Mouse (Mus musculus) liver, embryonic 16.5 days (tissue): ENCODE measurements at regions not wholly inside any gene's neighbourhood (a gene's known extent, or its start where the extent isn't known, plus 50 kb on each side); places are given as distances from the start of the nearest gene placed in this dataset.

ENCODE experiments used
- ATAC-seq: fragments of 200-750 bp; cut with Nextera tagmentation; 2 replicates; pipeline ENCODE4 v1.8.0; 2017; ENCODE audit warnings: low read depth, mild to moderate bottlenecking, moderate number of reproducible peaks, moderate library complexity
- H3K27ac ChIP-seq: fragments of 300-500 bp; sonication (generic); 2 replicates; pipeline ENCODE4 v1.5.1; 2014; ENCODE audit warnings: mild to moderate bottlenecking, low read length
- H3K27me3 ChIP-seq: fragments of 300-500 bp; sonication (generic); 2 replicates; pipeline ENCODE4 v1.6.1; 2014; ENCODE audit warnings: low read depth, low read length, mixed read lengths; ENCODE audit not compliant: control insufficient read depth, insufficient read depth
- H3K36me3 ChIP-seq: fragments of 300-500 bp; sonication (generic); 2 replicates; pipeline ENCODE4 v1.6.1; 2014; ENCODE audit warnings: mild to moderate bottlenecking; ENCODE audit not compliant: control insufficient read depth, insufficient read depth
- H3K4me1 ChIP-seq: fragments of 300-500 bp; sonication (generic); 2 replicates; pipeline ENCODE4 v1.6.1; 2014; ENCODE audit warnings: low read depth, low read length, mixed read lengths; ENCODE audit not compliant: control insufficient read depth
- H3K4me2 ChIP-seq: fragments of 300-500 bp; sonication (generic); 2 replicates; pipeline ENCODE4 v1.6.1; 2014; ENCODE audit warnings: low read depth, low read length, mixed read lengths
- H3K4me3 ChIP-seq: fragments of 300-500 bp; sonication (generic); 2 replicates; pipeline ENCODE4 v1.5.1; 2014; ENCODE audit warnings: low read depth, mild to moderate bottlenecking, low read length
- H3K9ac ChIP-seq: fragments of 300-500 bp; sonication (generic); 2 replicates; pipeline ENCODE4 v1.6.1; 2014; ENCODE audit warnings: low read depth, low read length
- H3K9me3 ChIP-seq: fragments of 300-500 bp; sonication (generic); replicated peaks from 2 replicates; pipeline ENCODE4 v1.6.1; 2016; ENCODE audit warnings: low read length; ENCODE audit not compliant: control insufficient read depth
- WGBS: fragments of 180-500 bp; shearing (Covaris S2); extraction: QIAGEN DNeasy Blood & Tissue Kit; methylation state at CpG from one replicate; pipeline ENCODE4 v1.1.7; 2014; ENCODE audit not compliant: insufficient replicate concordance; 5-methylcytosine and 5-hydroxymethylcytosine counted together

GRCm38 (mm10) chr10:17562410-17563350, 160.3 kb upstream of the Cited2 start:
- Histone ChIP-seq H3K4me3 (no peak overlapping the region), H3K27ac (0 out of 2 replicates have a peak overlapping the region, but pooled peaks have one; percentile 23), H3K36me3 (no peaks in the 10 kb centered on the region), H3K9ac (no peak overlapping the region), H3K4me2 (peak overlapping the region; percentile 15), H3K4me1 (peaks cover 26% of the 10 kb centered on the region), H3K27me3 (no peaks in the 10 kb centered on the region), H3K9me3 (no peaks in the 10 kb centered on the region)
- WGBS: 28% methylated on average over 7 of the region's 7 CpGs
- peak; percentile 58 for ATAC-seq

DNA sequence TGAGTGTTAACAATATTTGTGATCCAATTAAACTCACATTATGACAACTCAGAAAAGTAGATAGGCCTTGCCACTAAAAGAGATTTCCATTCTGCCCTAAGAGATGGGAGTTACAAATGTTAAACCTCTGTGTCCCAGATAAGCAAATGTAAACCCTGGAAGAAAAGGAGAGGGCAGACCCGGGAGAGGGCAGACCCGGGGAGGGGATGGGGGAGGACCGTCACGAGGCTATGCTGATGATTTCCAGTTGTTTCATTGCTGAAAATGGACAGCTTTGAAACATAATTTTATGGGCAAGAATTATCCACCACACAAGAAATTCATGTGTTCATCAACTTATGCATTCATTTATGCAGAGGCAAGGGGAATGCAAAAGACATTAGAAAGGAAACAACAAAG, 159.7 kb upstream of the Cited2 start:
- H3K4me2 ChIP-seq: no peak overlapping the region
- no peaks in the 10 kb centered on the region for H3K9me3 ChIP-seq
- 24% methylated on average over 4 of the region's 4 CpGs for WGBS
- no peak overlapping the region for H3K4me3 ChIP-seq
- H3K4me1 ChIP-seq: peaks cover 26% of the 10 kb centered on the region
- no peak for ATAC-seq
- H3K27me3 ChIP-seq: no peaks in the 10 kb centered on the region
- no peak overlapping the region for H3K27ac ChIP-seq
- H3K9ac ChIP-seq: no peak overlapping the region
- no peaks in the 10 kb centered on the region for H3K36me3 ChIP-seq

DNA sequence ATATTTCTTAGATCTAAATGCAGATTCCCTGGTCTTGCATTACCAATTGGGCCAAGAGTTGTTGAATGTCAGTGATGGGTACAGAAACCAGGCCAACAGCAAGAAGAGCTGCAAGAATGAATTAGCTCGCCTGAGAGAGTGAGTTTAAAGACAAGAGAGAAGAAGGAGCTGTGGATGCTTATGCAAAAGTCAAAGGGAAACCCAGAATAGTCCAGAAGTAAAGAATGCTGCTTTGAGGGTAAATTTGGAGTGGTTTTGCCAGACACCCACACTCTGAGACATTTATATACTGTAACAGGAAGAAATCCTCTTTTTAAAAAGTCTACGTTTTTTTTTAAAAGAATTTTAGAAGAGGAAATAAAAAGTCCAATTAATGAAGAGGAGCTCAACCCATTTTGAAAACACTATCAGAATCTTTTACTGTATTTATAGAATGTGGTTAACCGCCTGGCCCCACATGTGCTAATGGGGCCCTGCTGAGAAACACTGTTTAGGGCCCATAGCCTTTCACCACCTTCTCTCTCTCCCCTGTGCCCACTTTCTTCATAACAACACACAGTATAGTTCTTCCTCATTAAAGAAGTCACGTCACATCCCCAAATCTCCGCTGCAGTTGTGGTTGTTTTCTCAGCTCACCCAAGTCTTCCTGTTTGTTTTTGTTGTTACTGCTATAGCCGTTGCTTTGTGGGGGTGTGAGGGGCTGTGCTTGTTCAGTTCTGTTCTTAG, 158.0 kb upstream of the Cited2 start:
- Histone ChIP-seq H3K36me3 (no peaks in the 10 kb centered on the region), H3K27ac (no peak overlapping the region), H3K4me1 (peaks cover 26% of the 10 kb centered on the region), H3K9ac (no peak overlapping the region), H3K4me3 (no peak overlapping the region), H3K9me3 (no peaks in the 10 kb centered on the region), H3K27me3 (no peaks in the 10 kb centered on the region), H3K4me2 (no peak overlapping the region)
- WGBS: 26% methylated on average over 6 of the region's 6 CpGs
- no peak for ATAC-seq

GRCm38 (mm10) chr10:17566975-17567374, 156.0 kb upstream of the Cited2 start:
- Histone ChIP-seq H3K4me2 (no peak overlapping the region), H3K27me3 (no peaks in the 10 kb centered on the region), H3K4me1 (peaks cover 19% of the 10 kb centered on the region), H3K4me3 (no peak overlapping the region), H3K9ac (no peak overlapping the region), H3K9me3 (no peaks in the 10 kb centered on the region), H3K27ac (no peak overlapping the region), H3K36me3 (no peaks in the 10 kb centered on the region)
- 42% methylated on average over 5 of the region's 5 CpGs for WGBS
- no peak for ATAC-seq

- Histone ChIP-seq H3K4me2 (no peak overlapping the region), H3K9me3 (no peaks in the 10 kb centered on the region), H3K36me3 (no peaks in the 10 kb centered on the region), H3K4me1 (peaks cover 12% of the 10 kb centered on the region), H3K9ac (no peak overlapping the region), H3K4me3 (no peak overlapping the region), H3K27ac (no peak overlapping the region), H3K27me3 (no peaks in the 10 kb centered on the region)
- ATAC-seq: no peak
- WGBS: 61% methylated on average over 3 of the region's 3 CpGs
Observed at GRCm38 (mm10) chr10:17567631-17568030, 155.4 kb upstream of the Cited2 start.

DNA sequence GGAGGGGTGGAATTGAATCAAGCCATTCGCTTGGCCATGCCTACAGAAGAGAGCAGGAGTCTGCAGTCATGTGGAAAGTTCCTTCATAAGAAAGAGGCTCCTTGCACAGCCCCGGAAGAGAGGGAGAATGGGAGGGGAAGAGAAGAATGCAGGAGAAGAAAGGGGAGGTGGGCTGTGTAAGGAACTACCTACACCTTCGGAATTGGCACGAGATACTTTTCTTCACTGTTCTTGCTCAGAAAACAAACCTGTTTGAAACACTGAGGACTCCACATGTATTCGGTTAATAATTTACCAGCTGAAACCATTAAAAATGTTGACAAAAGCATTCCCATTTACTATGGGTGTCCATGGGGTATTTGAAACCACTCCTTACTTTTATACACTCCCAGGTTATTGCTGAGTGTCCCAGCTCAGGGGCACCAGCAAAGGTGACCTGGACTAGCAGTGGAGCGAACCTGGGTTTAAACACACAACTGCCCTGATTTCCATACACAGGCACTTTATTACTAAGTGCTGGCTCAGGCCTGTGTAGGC, 153.4 kb upstream of the Cited2 start:
- H3K27ac ChIP-seq: no peak overlapping the region
- H3K27me3 ChIP-seq: no peaks in the 10 kb centered on the region
- peaks cover 4% of the 10 kb centered on the region for H3K4me1 ChIP-seq
- H3K36me3 ChIP-seq: no peaks in the 10 kb centered on the region
- no peak overlapping the region for H3K9ac ChIP-seq
- 63% methylated on average over 6 of the region's 6 CpGs for WGBS
- H3K4me3 ChIP-seq: no peak overlapping the region
- ATAC-seq: 0 out of 2 replicates have a peak, but pooled peaks have one; percentile 35
- no peaks in the 10 kb centered on the region for H3K9me3 ChIP-seq
- no peak overlapping the region for H3K4me2 ChIP-seq

DNA sequence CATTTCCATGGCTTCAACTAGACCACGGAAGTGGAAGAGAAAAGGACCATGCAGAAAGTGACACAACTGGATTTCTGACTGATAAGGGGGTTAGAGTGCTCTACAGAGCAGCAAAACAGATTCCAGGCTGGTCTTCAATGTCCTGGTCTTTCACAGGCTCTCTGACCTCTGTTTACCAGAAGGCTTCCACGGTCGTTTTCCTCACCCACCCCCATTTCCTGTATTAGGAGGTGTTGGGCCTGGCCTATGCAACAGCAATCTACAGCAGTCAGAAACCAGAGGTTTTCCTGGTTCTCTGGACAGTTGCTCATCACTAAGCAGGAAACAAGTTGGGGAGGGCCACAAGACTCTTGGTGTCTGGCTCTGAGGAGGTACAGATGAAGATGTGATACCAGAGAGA, 148.1 kb upstream of the Cited2 start:
- no peaks in the 10 kb centered on the region for H3K36me3 ChIP-seq
- no peaks in the 10 kb centered on the region for H3K27me3 ChIP-seq
- peaks cover 21% of the 10 kb centered on the region for H3K4me1 ChIP-seq
- H3K4me3 ChIP-seq: no peak overlapping the region
- H3K9ac ChIP-seq: no peak overlapping the region
- H3K9me3 ChIP-seq: no peaks in the 10 kb centered on the region
- ATAC-seq: 0 out of 2 replicates have a peak, but pooled peaks have one; percentile 16
- H3K4me2 ChIP-seq: no peak overlapping the region
- WGBS: 1% methylated on average over 3 of the region's 3 CpGs
- H3K27ac ChIP-seq: peak overlapping the region; percentile 49

DNA sequence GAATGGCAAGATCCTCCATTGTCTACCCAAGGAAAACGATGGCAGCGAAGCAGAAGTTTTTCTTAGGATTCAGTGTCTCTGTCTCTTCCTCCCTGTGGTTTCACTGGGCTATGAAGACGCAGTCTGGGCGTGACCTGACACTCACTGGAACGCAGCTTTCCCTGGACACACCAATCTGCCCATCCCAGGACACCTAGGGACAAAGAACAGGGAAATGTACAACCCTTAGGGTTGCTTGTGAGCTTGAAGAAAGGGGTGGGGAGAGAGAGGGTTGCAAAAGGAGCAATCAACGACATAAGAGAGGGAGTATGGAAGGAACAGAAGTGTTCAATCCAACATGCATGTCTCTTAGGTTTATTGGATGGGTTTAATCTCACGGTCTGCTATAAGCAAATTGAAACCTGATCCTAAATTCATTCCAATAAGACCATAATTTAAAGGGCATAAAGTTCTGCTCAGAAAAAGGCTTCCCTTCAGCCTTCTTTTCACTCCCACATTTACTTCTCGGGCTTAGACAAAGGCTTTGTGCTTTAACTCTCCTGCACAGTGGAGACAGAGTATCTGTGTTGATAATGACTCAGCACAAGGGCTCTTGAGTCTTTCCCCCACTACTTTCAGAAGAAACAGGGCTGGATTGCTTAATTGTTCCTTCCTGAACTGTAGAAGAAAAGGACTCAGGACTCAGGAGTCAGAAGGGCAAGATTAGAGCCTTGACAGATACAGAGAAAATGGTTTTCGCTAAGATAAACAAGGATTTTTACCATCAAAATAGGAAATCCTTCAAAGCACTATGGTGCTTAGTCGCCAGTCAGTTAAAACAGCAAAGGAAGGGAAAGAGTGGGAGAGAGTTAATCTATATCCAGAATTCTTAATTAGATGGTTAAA, 147.3 kb upstream of the Cited2 start:
- whole genome bisulfite sequencing: 22% methylated on average over 10 of the region's 10 CpGs
- ATAC-seq: peak; percentile 70
- Histone ChIP-seq H3K4me3 (no peak overlapping the region), H3K9ac (peak overlapping the region; percentile 16), H3K4me2 (peak overlapping the region; percentile 43), H3K27me3 (no peaks in the 10 kb centered on the region), H3K9me3 (no peaks in the 10 kb centered on the region), H3K4me1 (peaks cover 21% of the 10 kb centered on the region), H3K27ac (peak overlapping the region; percentile 49), H3K36me3 (no peaks in the 10 kb centered on the region)
